Mouse (Mus musculus): Measurements from ENCODE around the gene Bbip1.
"Not testable (repeated sequence)": the region's sequence is repeated elsewhere in the genome, so short reads cannot be mapped to it uniquely, and the experiment has no call there.

DNA sequence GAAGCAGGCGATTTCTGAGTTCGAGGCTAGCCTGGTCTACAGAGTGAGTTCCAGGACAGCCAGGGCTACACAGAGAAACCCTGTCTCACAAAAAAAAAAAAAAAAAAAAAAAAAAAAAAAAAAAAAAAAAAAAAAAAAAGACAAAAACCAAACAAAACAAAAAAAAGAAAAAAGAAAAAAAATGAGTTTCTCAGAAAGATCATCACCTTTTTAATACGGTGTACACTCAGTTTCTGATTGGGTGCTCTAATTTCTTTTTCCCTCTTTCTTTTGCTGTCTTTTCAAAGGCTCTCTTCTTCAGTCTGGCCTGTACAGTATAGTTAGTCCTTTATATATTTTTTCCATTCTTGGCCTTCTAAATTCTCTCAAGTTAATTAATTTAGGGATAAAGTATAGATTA is 19.9 kb upstream of the Bbip1 start:
- TF ChIP-seq CTCF (IDR thresholded peaks at IDR 0.05; ENCODE audit: extremely low read depth, insufficient read length, insufficient replicate concordance, low read depth, low read length); POLR2A (IDR thresholded peaks at IDR 0.05; ENCODE audit: low read depth, low read length): not testable (repeated sequence)
